Comparison of ENCODE assay signal across 8 mouse cellular contexts in genomic region chr7:29039604-29039984, GRCm38 (mm10). TPM values are rescaled to one million over a fixed set of nuclear protein-coding genes. Genes with fewer than 3 reads are reported as not detected.
DNase-seq lines count a peak whose midpoint lies in the region; ATAC-seq and TF ChIP-seq lines count a peak whose summit lies in the region.

No protein-coding gene starts in this region.

- no peak for TF ChIP-seq EP300 in liver, postnatal 0 days (IDR thresholded peaks at IDR 0.05; ENCODE audit: low read depth)

- peak overlapping the region; percentile 57 for H3K4me2 ChIP-seq in forebrain, embryonic 15.5 days (replicated peaks)
- H3K4me2 ChIP-seq in liver, postnatal 0 days (ENCODE audit: low read depth, low read length) = peak overlapping the region; percentile 76
- peak overlapping the region; percentile 67 for H3K4me2 ChIP-seq in neural tube, embryonic 14.5 days (ENCODE audit: low read depth, low read length)

- peak; percentile 28; the same call in 1 of the 2 replicates for ATAC-seq in G1E (ENCODE audit: extremely low read depth, insufficient number of reproducible peaks, low FRiP score, poor library complexity, severe bottlenecking)
- ATAC-seq in forebrain, embryonic 15.5 days (replicated peaks) = peak; percentile 70
- peak; percentile 72 for ATAC-seq in liver, postnatal 0 days
- ATAC-seq in neural tube, embryonic 14.5 days (ENCODE audit: low read depth) = peak; percentile 69

- H3K9me3 ChIP-seq in G1E (replicated peaks) = peaks cover 10% of the 10 kb centered on the region
- H3K9me3 ChIP-seq in forebrain, embryonic 15.5 days = no peaks in the 10 kb centered on the region
- no peaks in the 10 kb centered on the region for H3K9me3 ChIP-seq in liver, postnatal 0 days (ENCODE audit: low read length)
- no peaks in the 10 kb centered on the region for H3K9me3 ChIP-seq in neural tube, embryonic 14.5 days (ENCODE audit: control insufficient read depth, low read length)

- peak overlapping the region; percentile 34 for H3K9ac ChIP-seq in forebrain, embryonic 15.5 days (replicated peaks)
- H3K9ac ChIP-seq in liver, postnatal 0 days (replicated peaks) = peak overlapping the region; percentile 63; the same call in 1 of the 2 replicates
- peak overlapping the region; percentile 43; the same call in 1 of the 2 replicates for H3K9ac ChIP-seq in neural tube, embryonic 14.5 days (replicated peaks; ENCODE audit: low read depth, low read length)

- no peak for TF ChIP-seq POLR2A in testis, adult 2 months (IDR thresholded peaks at IDR 0.05; ENCODE audit: control insufficient read depth, low read depth, low read length)

- TF ChIP-seq CTCF in G1E (IDR thresholded peaks at IDR 0.05; ENCODE audit: low read depth, low read length) = peak; percentile 33; the same call in 1 of the 2 replicates
- peak; percentile 91 for TF ChIP-seq CTCF in liver, postnatal 0 days (IDR thresholded peaks at IDR 0.05; ENCODE audit: low read depth)
- TF ChIP-seq CTCF in testis, adult 2 months (IDR thresholded peaks at IDR 0.05; ENCODE audit: control insufficient read depth, insufficient read depth, insufficient replicate concordance, low read depth, low read length) = peak; percentile 61; the same call in 1 of the 2 replicates

- H3K4me3 ChIP-seq in G1E (ENCODE audit: low read depth, low read length) = peak overlapping the region; percentile 62; the same call in 1 of the 2 replicates
- peak overlapping the region; percentile 37 for H3K4me3 ChIP-seq in forebrain, embryonic 15.5 days
- H3K4me3 ChIP-seq in liver, postnatal 0 days (ENCODE audit: low read depth, low read length) = peak overlapping the region; percentile 43
- H3K4me3 ChIP-seq in neural tube, embryonic 14.5 days (ENCODE audit: low read depth, low read length) = peak overlapping the region; percentile 31
- H3K4me3 ChIP-seq in testis, adult 2 months (ENCODE audit: control insufficient read depth, low read depth, low read length) = peak overlapping the region; percentile 21

- WGBS in forebrain, embryonic 15.5 days = 2% methylated on average over 11 of the region's 11 CpGs
- WGBS in liver, postnatal 0 days (ENCODE audit: insufficient replicate concordance) = 1% methylated on average over 11 of the region's 11 CpGs
- 1% methylated on average over 11 of the region's 11 CpGs for WGBS in neural tube, embryonic 14.5 days

- H3K27ac ChIP-seq in forebrain, embryonic 15.5 days (replicated peaks) = peak overlapping the region; percentile 67
- H3K27ac ChIP-seq in liver, postnatal 0 days (ENCODE audit: low read depth) = no peak overlapping the region
- H3K27ac ChIP-seq in neural tube, embryonic 14.5 days (ENCODE audit: low read depth, low read length) = peak overlapping the region; percentile 12
- H3K27ac ChIP-seq in testis, adult 2 months (ENCODE audit: control insufficient read depth, insufficient read depth, low read depth, low read length) = no peak overlapping the region

- intact Hi-C loops in heart, postnatal 25 days (cut with DNase I) = loop anchor here (2.0 to 10.0 kb wide), 6 partner anchors 47 to 259 kb away; partner anchors contain the start of gene Lgals7

- peak; percentile 52 for DNase-seq in G1E (ENCODE audit: low spot score)
- DNase-seq in cerebellum, adult 18-20 months = peak; percentile 73 to 86
- DNase-seq in heart, postnatal 25 days (ENCODE audit: low spot score) = peak; percentile 41
- DNase-seq in layer of hippocampus, adult 11-12 months (ENCODE audit: low spot score) = peak; percentile 95
- DNase-seq in liver, postnatal 0 days = peak; percentile 89

- H3K27me3 ChIP-seq in G1E (ENCODE audit: insufficient read depth, low read length) = peaks cover 16% of the 10 kb centered on the region
- H3K27me3 ChIP-seq in forebrain, embryonic 15.5 days = no peaks in the 10 kb centered on the region
- H3K27me3 ChIP-seq in liver, postnatal 0 days (ENCODE audit: insufficient read depth, low read length) = no peaks in the 10 kb centered on the region
- no peaks in the 10 kb centered on the region for H3K27me3 ChIP-seq in neural tube, embryonic 14.5 days (ENCODE audit: control insufficient read depth, insufficient read depth, low read length)
- no peaks in the 10 kb centered on the region for H3K27me3 ChIP-seq in testis, adult 2 months (ENCODE audit: control insufficient read depth, insufficient read depth, low read length)

- H3K36me3 ChIP-seq in G1E (replicated peaks) = no peaks in the 10 kb centered on the region
- H3K36me3 ChIP-seq in forebrain, embryonic 15.5 days = no peaks in the 10 kb centered on the region
- no peaks in the 10 kb centered on the region for H3K36me3 ChIP-seq in liver, postnatal 0 days (replicated peaks; ENCODE audit: insufficient read depth, low read length)
- no peaks in the 10 kb centered on the region for H3K36me3 ChIP-seq in neural tube, embryonic 14.5 days (ENCODE audit: control insufficient read depth, insufficient read depth, low read length)
- H3K36me3 ChIP-seq in testis, adult 2 months (ENCODE audit: control insufficient read depth, insufficient read depth, low read length) = no peaks in the 10 kb centered on the region

- H3K4me1 ChIP-seq in G1E (ENCODE audit: insufficient read depth, low read depth, low read length) = peaks cover 14% of the 10 kb centered on the region
- peaks cover 30% of the 10 kb centered on the region for H3K4me1 ChIP-seq in forebrain, embryonic 15.5 days
- H3K4me1 ChIP-seq in liver, postnatal 0 days (ENCODE audit: insufficient read depth) = peaks cover 13% of the 10 kb centered on the region
- peaks cover 10% of the 10 kb centered on the region for H3K4me1 ChIP-seq in neural tube, embryonic 14.5 days (ENCODE audit: control insufficient read depth, insufficient read depth, low read length)
- peaks cover 13% of the 10 kb centered on the region for H3K4me1 ChIP-seq in testis, adult 2 months (ENCODE audit: control insufficient read depth, insufficient read depth, low read length)

RNA-seq across cellular contexts. Expression of gene Map4k1, which starts 57.7 kb away (rescaled TPM):
- total RNA-seq in G1E (2014; fragmentation: Nextera tagmentation) (9.6 and 15.9 TPM in 2 replicates), G1E (2017) (9.1 and 16.1 TPM in 2 replicates)
- polyA plus RNA-seq in G1E (2012) = 58.0 and 67.4 TPM in 2 replicates
- polyA plus RNA-seq in forebrain, embryonic 15.5 days (2015; fragmentation: Nextera tagmentation; extraction: Ambion mirVana) = 5.5 and 7.7 TPM in 2 replicates
- 1 to 10 TPM in 1 of 2 experiments, under 1 TPM in 1; 0.44 to 1.3 TPM for total RNA-seq in heart, postnatal 25 days (2021)
- 11.9 and 16.5 TPM in 2 replicates for polyA plus RNA-seq in liver, postnatal 0 days (2015; fragmentation: Nextera tagmentation; extraction: Ambion mirVana)
- 7.3 and 7.8 TPM in 2 replicates for polyA plus RNA-seq in neural tube, embryonic 14.5 days (2014; fragmentation: Nextera tagmentation; extraction: Ambion mirVana)
- 58.8 and 83.2 TPM in 2 replicates for polyA plus RNA-seq in testis, adult 2 months (2012; rRNA removed)

RNA-seq across cellular contexts. Expression of gene Eif3k, which starts 57.9 kb away (rescaled TPM):
- total RNA-seq in G1E (2014; fragmentation: Nextera tagmentation) (280 and 322 TPM in 2 replicates), G1E (2017) (377 and 459 TPM in 2 replicates)
- 91.7 and 199 TPM in 2 replicates for polyA plus RNA-seq in G1E (2012)
- 303 and 307 TPM in 2 replicates for polyA plus RNA-seq in forebrain, embryonic 15.5 days (2015; fragmentation: Nextera tagmentation; extraction: Ambion mirVana)
- total RNA-seq in heart, postnatal 25 days (2021) = 100 to 1,000 TPM; 148 to 164 TPM
- polyA plus RNA-seq in liver, postnatal 0 days (2015; fragmentation: Nextera tagmentation; extraction: Ambion mirVana) = 162 and 166 TPM in 2 replicates
- polyA plus RNA-seq in neural tube, embryonic 14.5 days (2014; fragmentation: Nextera tagmentation; extraction: Ambion mirVana) = 316 and 346 TPM in 2 replicates
- polyA plus RNA-seq in testis, adult 2 months (2012; rRNA removed) = 379 and 426 TPM in 2 replicates

Comparison
In these comparisons a context has a peak if more than half of its experiments do, and no peak if none do; other contexts are left out.
1. DNase-seq: peak in every context shown above with its lines; median percentile 95 in layer of hippocampus, adult 11-12 months; 89 in liver, postnatal 0 days; 80 in cerebellum, adult 18-20 months; 52 in G1E; 41 in heart, postnatal 25 days.
2. CTCF ChIP-seq: peak in every context shown above with its lines; median percentile 91 in liver, postnatal 0 days; 61 in testis, adult 2 months; 33 in G1E.
3. H3K27ac ChIP-seq: peak in forebrain, embryonic 15.5 days (single experiment) and neural tube, embryonic 14.5 days (single experiment); none in liver, postnatal 0 days (single experiment) and testis, adult 2 months (single experiment).
4. Peak in every context shown above with its lines, with median percentiles within 50 percentile points of each other: ATAC-seq, H3K4me3 ChIP-seq, H3K4me2 ChIP-seq and H3K9ac ChIP-seq.